ENCODE assay signal across 9 mouse cellular contexts in genomic region chr8:95435471-95435870, GRCm38 (mm10). TPM values are rescaled to one million over a fixed set of nuclear protein-coding genes. Genes with fewer than 3 reads are reported as not detected.
A peak's percentile ranks its signal among the peaks of the same experiment; 100 is the strongest.
DNase-seq lines count a peak whose midpoint lies in the region; ATAC-seq and TF ChIP-seq lines count a peak whose summit lies in the region.
"Had no signal": no experiment of that assay in that cellular context is flagged by ENCODE, and none has a peak within 500 bp of the region (broad histone marks: within the 10 kb centered on the region; RNA-seq: fewer than 3 reads in every experiment).

No protein-coding gene starts in this region.

- DNase-seq in cerebellum, adult 9-10 months, result peak; percentile 54
- DNase-seq in cerebellum, adult 8-10 months, result no peak
- DNase-seq in layer of hippocampus, adult 2 months (ENCODE audit: low spot score in 2 of 2), result no peak
- no peak for DNase-seq in layer of hippocampus, adult 8-10 months (ENCODE audit: low spot score in 2 of 2)
- no peak for DNase-seq in hindbrain, postnatal 0 days (ENCODE audit: low spot score)
- no peak for DNase-seq in frontal cortex, adult 2 months (ENCODE audit: extremely low spot score in 1 of 2, low spot score in 1 of 2)
- no peak for DNase-seq in frontal cortex, postnatal 36 days (ENCODE audit: low spot score in 2 of 2)

- no peak for TF ChIP-seq CTCF in layer of hippocampus, adult 2 months (conservative IDR thresholded peaks at IDR 0.05)
- no peak for TF ChIP-seq CTCF in hindbrain, postnatal 0 days (IDR thresholded peaks at IDR 0.05; ENCODE audit: low read depth)

- H3K36me3 ChIP-seq in hindbrain, postnatal 0 days (ENCODE audit: insufficient read depth, low read length), result no peaks in the 10 kb centered on the region
- no peaks in the 10 kb centered on the region for H3K36me3 ChIP-seq in midbrain, embryonic 16.5 days (ENCODE audit: control insufficient read depth, insufficient read depth, low read length)

- H3K27ac ChIP-seq in layer of hippocampus, adult 2 months, result peak overlapping the region; percentile 96
- H3K27ac ChIP-seq in hindbrain, postnatal 0 days, result peak overlapping the region; percentile 94; the same call in 1 of the 2 replicates
- no peak overlapping the region; the same call in 1 of the 2 replicates for H3K27ac ChIP-seq in midbrain, embryonic 16.5 days (ENCODE audit: low read length)

- no peak for ATAC-seq in hindbrain, postnatal 0 days
- ATAC-seq in midbrain, embryonic 16.5 days, result no peak

- peaks cover 21% of the 10 kb centered on the region for H3K4me1 ChIP-seq in hindbrain, postnatal 0 days (ENCODE audit: insufficient read depth, low read length)
- H3K4me1 ChIP-seq in midbrain, embryonic 16.5 days (ENCODE audit: control insufficient read depth, insufficient read depth, low read length), result peaks cover 27% of the 10 kb centered on the region

- no peaks in the 10 kb centered on the region for H3K27me3 ChIP-seq in hindbrain, postnatal 0 days (ENCODE audit: insufficient read depth, low read length)
- no peaks in the 10 kb centered on the region for H3K27me3 ChIP-seq in midbrain, embryonic 16.5 days (ENCODE audit: control insufficient read depth, insufficient read depth, low read depth, low read length)
- H3K27me3 ChIP-seq: Patski had no signal

- WGBS in hindbrain, postnatal 0 days, result 93% methylated on average over 9 of the region's 9 CpGs
- WGBS in midbrain, embryonic 16.5 days, result 95% methylated on average over 9 of the region's 9 CpGs

- no peak overlapping the region for H3K9ac ChIP-seq in hindbrain, postnatal 0 days (replicated peaks; ENCODE audit: low read length)
- no peak overlapping the region for H3K9ac ChIP-seq in midbrain, embryonic 16.5 days (ENCODE audit: low read depth, low read length)

- H3K4me2 ChIP-seq in hindbrain, postnatal 0 days (ENCODE audit: low read depth, low read length), result peak overlapping the region; percentile 43
- peak overlapping the region; percentile 50; the same call in 1 of the 2 replicates for H3K4me2 ChIP-seq in midbrain, embryonic 16.5 days (ENCODE audit: low read length)

- H3K9me3 ChIP-seq in hindbrain, postnatal 0 days (ENCODE audit: low read length), result no peaks in the 10 kb centered on the region
- H3K9me3 ChIP-seq in midbrain, embryonic 16.5 days (replicated peaks; ENCODE audit: control insufficient read depth, low read length, poor library complexity, severe bottlenecking), result no peaks in the 10 kb centered on the region

- peak overlapping the region; percentile 93; the same call in 1 of the 2 replicates for H3K4me3 ChIP-seq in layer of hippocampus, adult 2 months
- peak overlapping the region; percentile 90; the same call in 1 of the 2 replicates for H3K4me3 ChIP-seq in hindbrain, postnatal 0 days (ENCODE audit: low read length)
- H3K4me3 ChIP-seq in midbrain, embryonic 16.5 days (ENCODE audit: low read depth, low read length), result peak overlapping the region; percentile 69

RNA-seq across cellular contexts. Expression of gene Cfap20, which starts 0.8 kb away (rescaled TPM):
- total RNA-seq in layer of hippocampus, adult 2 months (2021), result 10 to 100 TPM; 53.8 to 59.9 TPM
- 10 to 100 TPM; 48.2 to 65.2 (median 54.6) TPM for total RNA-seq in layer of hippocampus, adult 8-10 months (2022)
- total RNA-seq in hindbrain, postnatal 0 days (2014; rRNA removed), result 72.3 and 74.5 TPM in 2 replicates
- 126 and 127 TPM in 2 replicates for polyA plus RNA-seq in hindbrain, postnatal 0 days (2015; fragmentation: Nextera tagmentation; extraction: Ambion mirVana)
- polyA plus RNA-seq in midbrain, embryonic 16.5 days (2015; fragmentation: Nextera tagmentation; extraction: Ambion mirVana), result 122 and 128 TPM in 2 replicates
- 106 and 108 TPM in 2 replicates for polyA plus RNA-seq in frontal cortex, adult 2 months (2012; rRNA removed)

RNA-seq across cellular contexts. Expression of gene Csnk2a2, which starts 54.4 kb away (rescaled TPM):
- total RNA-seq in layer of hippocampus, adult 2 months (2021), result 10 to 100 TPM; 74.6 to 81.6 TPM
- total RNA-seq in layer of hippocampus, adult 8-10 months (2022), result 10 to 100 TPM; 61.1 to 82.5 (median 70.6) TPM
- total RNA-seq in hindbrain, postnatal 0 days (2014; rRNA removed), result 17.5 and 25.3 TPM in 2 replicates
- polyA plus RNA-seq in hindbrain, postnatal 0 days (2015; fragmentation: Nextera tagmentation; extraction: Ambion mirVana), result 7.8 and 9.3 TPM in 2 replicates
- polyA plus RNA-seq in midbrain, embryonic 16.5 days (2015; fragmentation: Nextera tagmentation; extraction: Ambion mirVana), result 6.8 and 8.3 TPM in 2 replicates
- 45.8 and 48.5 TPM in 2 replicates for polyA plus RNA-seq in frontal cortex, adult 2 months (2012; rRNA removed)
